Mouse (Mus musculus): ENCODE measurements around the gene Olfr918. TPM values are rescaled to one million over a fixed set of nuclear protein-coding genes. Genes with fewer than 3 reads are reported as not detected.

Olfr918 gene
- not detected in 2 replicates for polyA plus RNA-seq (2015; fragmentation: Nextera tagmentation; extraction: Ambion mirVana)

DNA sequence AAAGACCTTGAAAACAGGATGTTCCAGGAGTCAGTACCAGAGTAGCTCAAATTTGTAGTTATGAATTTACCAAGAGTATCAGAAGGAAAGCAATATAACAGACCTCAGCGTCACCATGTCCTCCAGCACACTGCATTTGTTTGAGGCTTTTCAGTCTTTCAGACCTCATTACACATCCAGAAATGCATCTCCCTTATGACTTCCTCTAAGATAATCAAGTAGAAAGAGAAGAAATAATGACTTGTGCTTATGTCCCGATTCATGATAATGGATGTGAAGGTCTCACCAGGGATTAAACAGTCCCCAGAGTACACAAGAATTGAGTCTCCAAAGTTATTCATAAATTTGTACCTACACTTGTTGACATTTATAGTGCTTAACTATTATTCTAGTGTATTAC lies at the start of gene Olfr918:
Gene Olfr918 (minus strand): TSS at position 101 of the 400 bp plus-strand sequence.
- Histone ChIP-seq H3K9me3 (no peaks in the 10 kb centered on the region), H3K9ac (no peak within 1 kb of the TSS), H3K27ac (no peak within 1 kb of the TSS), H3K27me3 (no peaks in the 10 kb centered on the region), H3K4me1 (replicated peaks) (no peaks in the 10 kb centered on the region), H3K4me3 (no peak within 1 kb of the TSS), H3K36me3 (no peaks in the 10 kb centered on the region), H3K4me2 (no peak within 1 kb of the TSS)
- ATAC-seq (ENCODE audit: low FRiP score): no peak
- WGBS: 84% methylated on average over 2 of the region's 2 CpGs

DNA sequence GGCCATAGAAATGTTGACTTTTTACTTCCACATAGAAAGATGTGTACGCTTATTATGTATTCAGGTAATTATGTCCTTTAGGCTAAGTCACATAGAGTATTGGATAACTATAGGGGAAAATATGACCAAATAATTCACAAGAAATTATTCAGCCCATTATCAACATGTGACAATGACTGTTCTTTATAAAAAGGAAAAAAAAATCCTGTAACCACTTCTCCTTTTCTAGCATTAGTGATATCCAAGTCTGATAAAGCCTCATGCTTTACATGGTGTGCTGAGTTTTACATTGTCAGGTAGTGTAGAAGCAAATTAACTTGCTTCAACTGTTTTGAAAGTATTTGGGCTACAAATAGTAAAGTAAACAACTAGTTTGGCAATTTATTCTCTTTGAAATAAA lies 49.6 kb upstream of the Olfr918 start:
- Histone ChIP-seq H3K27me3 (no peaks in the 10 kb centered on the region), H3K27ac (no peak overlapping the region), H3K36me3 (no peaks in the 10 kb centered on the region), H3K4me2 (no peak overlapping the region), H3K4me3 (no peak overlapping the region), H3K9ac (no peak overlapping the region), H3K9me3 (no peaks in the 10 kb centered on the region), H3K4me1 (replicated peaks) (peaks cover 7% of the 10 kb centered on the region; the same call in 1 of the 2 replicates)
- ATAC-seq (ENCODE audit: low FRiP score): no peak
- 91% methylated on average over 1 of the region's 1 CpGs for WGBS

DNA sequence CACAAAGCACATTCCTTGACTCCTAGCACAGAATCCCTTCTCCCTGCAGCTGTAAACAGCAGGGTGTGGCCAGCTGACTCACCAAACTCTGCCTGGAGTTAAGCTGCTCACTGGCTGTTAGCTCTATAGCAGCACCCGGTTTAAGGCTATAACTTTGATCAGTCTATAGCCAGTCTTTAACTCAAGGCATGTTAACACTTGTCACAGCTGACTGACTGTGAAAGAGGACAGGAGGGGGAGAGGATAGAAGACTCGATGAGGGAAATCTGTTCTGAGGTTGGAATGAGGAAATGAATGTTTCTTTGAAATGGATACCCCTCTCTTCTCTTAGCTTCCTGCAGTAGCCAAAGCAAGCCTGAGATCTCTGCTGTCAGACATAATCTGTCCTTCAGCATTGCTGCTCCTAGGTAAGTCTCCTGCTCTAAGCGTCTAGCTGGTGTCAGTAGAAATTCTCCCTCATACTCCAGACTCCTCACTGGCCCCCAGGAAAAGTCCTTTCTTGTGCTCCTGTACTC lies 44.6 kb upstream of the Olfr918 start:
- peak overlapping the region; percentile 48 for H3K4me2 ChIP-seq
- H3K27ac ChIP-seq: no peak overlapping the region
- no peaks in the 10 kb centered on the region for H3K9me3 ChIP-seq
- no peak for ATAC-seq (ENCODE audit: low FRiP score)
- H3K4me3 ChIP-seq: peak overlapping the region; percentile 36
- peak overlapping the region; percentile 19 for H3K9ac ChIP-seq
- 9% methylated on average over 3 of the region's 3 CpGs for WGBS
- H3K4me1 ChIP-seq (replicated peaks): peaks cover 12% of the 10 kb centered on the region; the same call in 1 of the 2 replicates
- H3K36me3 ChIP-seq: no peaks in the 10 kb centered on the region
- H3K27me3 ChIP-seq: no peaks in the 10 kb centered on the region

DNA sequence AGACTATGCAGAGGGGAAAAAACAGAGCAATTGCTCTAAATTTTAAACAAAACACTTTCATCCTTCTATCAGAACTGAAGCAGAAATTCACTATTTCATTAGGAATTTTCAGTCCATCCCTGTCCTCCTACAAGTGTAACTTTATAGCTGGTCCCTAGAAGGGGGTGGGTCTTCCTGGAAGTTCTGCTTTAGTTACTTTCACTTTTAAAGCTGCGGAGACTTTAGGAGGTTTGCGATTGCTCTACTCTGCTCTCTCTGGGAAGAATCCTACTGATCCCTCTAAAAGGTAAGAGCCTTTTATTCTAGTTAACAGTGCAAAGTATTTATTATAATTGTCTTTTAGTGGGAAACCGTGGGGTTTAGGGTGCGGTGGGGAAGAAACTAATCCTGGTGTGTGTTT lies 43.7 kb upstream of the Olfr918 start, which contains the start of gene Vwa5a:
Gene Vwa5a (plus strand): TSS at position 167 of the 400 bp plus-strand sequence.
- Histone ChIP-seq H3K9me3 (no peaks in the 10 kb centered on the region), H3K4me3 (peak within 1 kb of the TSS; percentile 36), H3K27ac (no peak within 1 kb of the TSS), H3K4me2 (peak within 1 kb of the TSS; percentile 48), H3K27me3 (no peaks in the 10 kb centered on the region), H3K36me3 (no peaks in the 10 kb centered on the region), H3K9ac (peak within 1 kb of the TSS; percentile 19), H3K4me1 (replicated peaks) (peaks cover 12% of the 10 kb centered on the region; the same call in 1 of the 2 replicates)
- ATAC-seq (ENCODE audit: low FRiP score): no peak
- 11% methylated on average over 4 of the region's 4 CpGs for WGBS

DNA sequence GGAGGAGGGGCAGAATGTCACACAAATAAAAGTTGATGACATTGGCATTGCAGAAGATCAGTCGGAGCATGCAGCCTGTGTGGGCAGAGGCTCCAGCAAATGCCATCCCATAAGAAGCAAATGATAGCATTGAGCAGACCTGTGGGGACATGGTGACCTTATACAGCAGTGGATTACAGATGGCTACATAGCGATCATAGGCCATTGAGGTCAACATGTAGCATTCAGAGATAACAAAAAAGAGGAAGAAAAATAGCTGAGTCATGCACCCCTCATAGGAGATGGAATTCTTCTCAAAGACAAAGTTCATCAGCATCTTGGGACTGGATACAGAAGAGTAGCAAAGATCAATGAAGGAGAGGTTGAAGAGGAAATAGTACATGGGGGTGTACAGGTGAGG lies 1.5 kb downstream of the Olfr918 start:
- H3K4me2 ChIP-seq: no peak overlapping the region
- WGBS: 87% methylated on average over 2 of the region's 2 CpGs
- no peaks in the 10 kb centered on the region for H3K4me1 ChIP-seq (replicated peaks)
- no peaks in the 10 kb centered on the region for H3K27me3 ChIP-seq
- no peaks in the 10 kb centered on the region for H3K36me3 ChIP-seq
- no peak overlapping the region for H3K9ac ChIP-seq
- no peak overlapping the region for H3K4me3 ChIP-seq
- H3K27ac ChIP-seq: no peak overlapping the region
- ATAC-seq (ENCODE audit: low FRiP score): no peak
- no peaks in the 10 kb centered on the region for H3K9me3 ChIP-seq

DNA sequence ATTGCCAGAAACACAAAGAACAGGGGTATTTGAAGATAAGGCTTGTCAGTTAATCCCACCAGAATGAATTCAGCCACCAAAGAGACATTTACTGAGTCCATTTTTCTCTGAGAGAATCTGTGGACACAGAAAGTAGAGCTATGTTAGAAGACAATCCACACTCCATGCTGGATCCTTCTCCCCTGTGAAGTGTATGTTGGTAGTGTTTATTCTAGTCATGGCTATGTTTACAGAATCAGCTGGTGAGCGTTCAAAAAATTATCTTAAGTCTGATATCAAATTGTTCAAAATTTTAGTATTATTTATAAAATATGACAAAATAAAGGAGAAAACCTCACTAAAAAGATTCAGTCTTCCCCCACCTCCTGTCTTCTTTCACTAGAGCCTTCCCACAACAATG lies 8.7 kb downstream of the Olfr918 start, which contains the start of gene Olfr917:
Gene Olfr917 (minus strand): TSS at position 101 of the 400 bp plus-strand sequence.
- ATAC-seq (ENCODE audit: low FRiP score): no peak
- H3K9me3 ChIP-seq: no peaks in the 10 kb centered on the region
- no peak within 1 kb of the TSS for H3K4me2 ChIP-seq
- no peaks in the 10 kb centered on the region for H3K27me3 ChIP-seq
- 84% methylated on average over 1 of the region's 1 CpGs for WGBS
- H3K36me3 ChIP-seq: no peaks in the 10 kb centered on the region
- H3K4me1 ChIP-seq (replicated peaks): no peaks in the 10 kb centered on the region
- no peak within 1 kb of the TSS for H3K9ac ChIP-seq
- H3K27ac ChIP-seq: no peak within 1 kb of the TSS
- H3K4me3 ChIP-seq: no peak within 1 kb of the TSS

DNA sequence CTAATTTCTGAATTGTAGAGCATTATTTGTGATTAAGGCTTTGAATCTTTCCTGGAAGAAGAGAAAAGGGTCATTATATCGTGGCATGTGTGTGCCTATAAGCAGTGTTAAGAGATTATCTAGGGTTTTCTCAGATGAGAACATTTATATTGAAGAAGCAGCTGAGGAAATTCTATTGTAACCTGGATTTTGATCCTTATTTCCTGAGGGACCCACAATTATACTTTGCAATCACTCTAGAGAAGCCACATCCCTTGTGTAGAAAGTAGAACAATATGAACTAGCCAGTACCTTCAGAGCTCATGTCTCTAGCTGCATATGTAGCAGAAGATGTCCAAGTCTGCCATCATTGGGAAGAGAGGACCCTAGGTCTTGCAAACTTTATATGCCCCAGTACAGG lies 14.6 kb downstream of the Olfr918 start, which contains the start of gene Olfr916:
Gene Olfr916 (minus strand): TSS at position 101 of the 400 bp plus-strand sequence.
- Histone ChIP-seq H3K27ac (no peak within 1 kb of the TSS), H3K27me3 (no peaks in the 10 kb centered on the region), H3K36me3 (no peaks in the 10 kb centered on the region), H3K4me1 (replicated peaks) (no peaks in the 10 kb centered on the region), H3K4me2 (no peak within 1 kb of the TSS), H3K4me3 (no peak within 1 kb of the TSS), H3K9me3 (no peaks in the 10 kb centered on the region), H3K9ac (no peak within 1 kb of the TSS)
- ATAC-seq (ENCODE audit: low FRiP score): no peak
- WGBS: 63% methylated on average over 1 of the region's 1 CpGs

DNA sequence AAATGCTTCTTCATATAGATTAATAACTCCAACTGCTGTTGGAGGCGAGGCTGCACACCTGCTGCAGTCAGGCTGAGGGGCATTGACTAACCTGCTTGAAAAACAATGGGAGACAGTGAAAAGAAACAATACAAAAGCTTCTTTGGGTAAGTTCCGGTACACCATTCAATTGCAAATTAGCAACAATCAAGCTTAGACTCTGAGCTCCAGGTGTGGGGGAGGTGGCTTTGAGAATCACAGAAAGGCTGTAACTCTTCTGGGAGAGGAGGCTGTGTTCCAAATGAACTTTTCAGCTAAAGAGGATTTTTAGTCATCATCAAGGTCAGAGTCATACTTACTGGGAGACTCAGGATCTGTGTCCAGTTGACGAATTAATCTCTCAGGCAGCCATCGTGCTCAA lies 42.0 kb downstream of the Olfr918 start:
- H3K27ac ChIP-seq: no peak overlapping the region
- no peak for ATAC-seq (ENCODE audit: low FRiP score)

More for the DNA sequence above, 42.0 kb downstream of the Olfr918 start:
- no peak overlapping the region for H3K4me3 ChIP-seq
- 83% methylated on average over 4 of the region's 4 CpGs for WGBS
- H3K9ac ChIP-seq: no peak overlapping the region
- no peak overlapping the region for H3K4me2 ChIP-seq
- no peaks in the 10 kb centered on the region for H3K27me3 ChIP-seq
- H3K36me3 ChIP-seq: no peaks in the 10 kb centered on the region
- H3K4me1 ChIP-seq (replicated peaks): no peaks in the 10 kb centered on the region
- H3K9me3 ChIP-seq: peaks cover 3% of the 10 kb centered on the region; the same call in 1 of the 2 replicates

Other genes with a start within 250 kb of the Olfr918 start
- gene Olfr901, start 245.1 kb downstream of the Olfr918 start, polyA plus RNA-seq (2015; fragmentation: Nextera tagmentation; extraction: Ambion mirVana): not detected in 2 replicates
- not detected in 2 replicates for gene Olfr902, start 226.9 kb downstream of the Olfr918 start, polyA plus RNA-seq (2015; fragmentation: Nextera tagmentation; extraction: Ambion mirVana)
- gene Olfr904, start 211.5 kb downstream of the Olfr918 start, polyA plus RNA-seq (2015; fragmentation: Nextera tagmentation; extraction: Ambion mirVana): not detected in 2 replicates
- gene Olfr905, start 203.5 kb downstream of the Olfr918 start, polyA plus RNA-seq (2015; fragmentation: Nextera tagmentation; extraction: Ambion mirVana): not detected in 2 replicates
- not detected in 2 replicates for gene Olfr906, start 187.5 kb downstream of the Olfr918 start, polyA plus RNA-seq (2015; fragmentation: Nextera tagmentation; extraction: Ambion mirVana)
- gene Olfr907, start 178.8 kb downstream of the Olfr918 start, polyA plus RNA-seq (2015; fragmentation: Nextera tagmentation; extraction: Ambion mirVana): not detected in 2 replicates
- not detected in 2 replicates for gene Olfr911-ps1, start 153.0 kb downstream of the Olfr918 start, polyA plus RNA-seq (2015; fragmentation: Nextera tagmentation; extraction: Ambion mirVana)
- not detected in 2 replicates for gene Olfr910, start 136.8 kb downstream of the Olfr918 start, polyA plus RNA-seq (2015; fragmentation: Nextera tagmentation; extraction: Ambion mirVana)
- not detected in 2 replicates for gene Olfr912, start 94.4 kb downstream of the Olfr918 start, polyA plus RNA-seq (2015; fragmentation: Nextera tagmentation; extraction: Ambion mirVana)
- not detected in 2 replicates for gene Olfr913, start 81.8 kb downstream of the Olfr918 start, polyA plus RNA-seq (2015; fragmentation: Nextera tagmentation; extraction: Ambion mirVana)
- not detected in 2 replicates for gene Olfr914, start 69.5 kb downstream of the Olfr918 start, polyA plus RNA-seq (2015; fragmentation: Nextera tagmentation; extraction: Ambion mirVana)
- not detected in 2 replicates for gene Olfr916, start 14.7 kb downstream of the Olfr918 start, polyA plus RNA-seq (2015; fragmentation: Nextera tagmentation; extraction: Ambion mirVana)
- not detected in 2 replicates for gene Olfr917, start 8.8 kb downstream of the Olfr918 start, polyA plus RNA-seq (2015; fragmentation: Nextera tagmentation; extraction: Ambion mirVana)
- gene Olfr919, start 29.1 kb upstream of the Olfr918 start, polyA plus RNA-seq (2015; fragmentation: Nextera tagmentation; extraction: Ambion mirVana): not detected in 2 replicates
- gene Vwa5a, start 43.7 kb upstream of the Olfr918 start, polyA plus RNA-seq (2015; fragmentation: Nextera tagmentation; extraction: Ambion mirVana): 8.6 and 9.1 TPM in 2 replicates
- gene Olfr920, start 77.7 kb upstream of the Olfr918 start, polyA plus RNA-seq (2015; fragmentation: Nextera tagmentation; extraction: Ambion mirVana): not detected in 2 replicates
- not detected in 2 replicates for gene Olfr921, start 98.5 kb upstream of the Olfr918 start, polyA plus RNA-seq (2015; fragmentation: Nextera tagmentation; extraction: Ambion mirVana)
- not detected in 2 replicates for gene Olfr922, start 140.0 kb upstream of the Olfr918 start, polyA plus RNA-seq (2015; fragmentation: Nextera tagmentation; extraction: Ambion mirVana)
- not detected in 2 replicates for gene Olfr923, start 151.9 kb upstream of the Olfr918 start, polyA plus RNA-seq (2015; fragmentation: Nextera tagmentation; extraction: Ambion mirVana)
- gene Olfr924, start 169.8 kb upstream of the Olfr918 start, polyA plus RNA-seq (2015; fragmentation: Nextera tagmentation; extraction: Ambion mirVana): not detected in 2 replicates
- not detected in 2 replicates for gene Olfr26, start 180.5 kb upstream of the Olfr918 start, polyA plus RNA-seq (2015; fragmentation: Nextera tagmentation; extraction: Ambion mirVana)
- gene Olfr926, start 202.5 kb upstream of the Olfr918 start, polyA plus RNA-seq (2015; fragmentation: Nextera tagmentation; extraction: Ambion mirVana): not detected in 2 replicates

Data from hindbrain, embryonic 13.5 days (tissue).